Mouse (Mus musculus): ENCODE results near the gene Epha4.

DNA sequence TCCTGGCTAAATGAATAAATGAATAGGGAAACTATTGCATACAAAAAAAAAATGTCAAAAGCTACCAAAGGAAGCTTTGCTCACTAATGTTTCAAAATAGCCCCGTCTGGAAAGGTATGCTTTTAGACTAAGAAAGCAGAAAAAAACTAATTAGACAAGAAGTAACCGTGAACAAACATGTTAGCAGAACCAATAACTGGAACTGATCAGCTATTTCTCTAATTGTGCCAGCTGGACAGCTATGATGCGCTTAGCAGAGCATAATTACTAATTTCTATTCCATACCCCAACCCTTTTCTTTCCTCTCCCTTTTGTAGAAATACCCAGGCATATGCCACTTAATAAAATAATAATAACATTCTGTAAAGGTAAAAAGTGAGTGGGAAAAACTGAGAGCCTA is 41.3 kb upstream of the Epha4 start:
- TF ChIP-seq CTCF (IDR thresholded peaks at IDR 0.05; ENCODE audit: control insufficient read depth, insufficient read depth, insufficient replicate concordance, low read depth, low read length) = no peak
- no peak for TF ChIP-seq POLR2A (IDR thresholded peaks at IDR 0.05; ENCODE audit: control insufficient read depth, low read depth, low read length)
